ENCODE assay signal across 9 mouse cellular contexts in the genomic region with DNA sequence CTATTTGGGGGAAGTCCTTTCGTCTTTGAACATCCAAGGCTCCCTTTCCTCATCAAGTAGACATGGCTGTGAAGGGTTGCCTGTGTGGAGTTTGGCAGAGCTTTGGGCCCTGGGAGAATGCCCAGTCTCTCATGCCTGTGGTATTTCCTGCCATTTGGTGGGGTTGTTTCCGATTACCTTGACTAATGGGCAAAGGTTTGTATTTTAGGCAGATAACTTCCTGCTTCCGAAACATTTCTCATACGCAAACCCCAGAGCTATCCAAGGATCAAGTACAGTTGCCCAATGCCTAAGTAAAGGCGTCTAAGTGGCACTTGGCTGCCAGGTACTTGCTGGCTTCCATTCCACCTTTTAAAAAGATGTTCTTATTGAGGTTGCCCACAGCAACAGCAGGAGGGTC.
DNase-seq lines count a peak whose midpoint lies in the region; ATAC-seq and TF ChIP-seq lines count a peak whose summit lies in the region.
"Had no signal": no experiment of that assay in that cellular context is flagged by ENCODE, and none has a peak within 500 bp of the region (broad histone marks: within the 10 kb centered on the region; RNA-seq: fewer than 3 reads in every experiment).

No protein-coding gene starts in this region.

- no peak for ATAC-seq in hindbrain, embryonic 13.5 days (ENCODE audit: low FRiP score)
- ATAC-seq in hindbrain, embryonic 14.5 days (ENCODE audit: low FRiP score) = no peak
- ATAC-seq in limb, embryonic 14.5 days (ENCODE audit: low FRiP score, low read depth) = no peak

- H3K27me3 ChIP-seq in hindbrain, embryonic 13.5 days = no peaks in the 10 kb centered on the region
- H3K27me3 ChIP-seq in hindbrain, embryonic 14.5 days (ENCODE audit: control insufficient read depth, insufficient read depth, low read length) = no peaks in the 10 kb centered on the region
- no peaks in the 10 kb centered on the region for H3K27me3 ChIP-seq in limb, embryonic 14.5 days (ENCODE audit: control insufficient read depth, insufficient read depth, low read length)
- H3K27me3 ChIP-seq: liver, embryonic 13.5 days had no signal

- 0 out of 2 replicates have a peak overlapping the region, but pooled peaks have one; percentile 29 for H3K9ac ChIP-seq in hindbrain, embryonic 13.5 days
- no peak overlapping the region for H3K9ac ChIP-seq in hindbrain, embryonic 14.5 days
- no peak overlapping the region for H3K9ac ChIP-seq in limb, embryonic 14.5 days (ENCODE audit: low read depth, low read length, severe bottlenecking)
- H3K9ac ChIP-seq: liver, embryonic 13.5 days had no signal

- no peak overlapping the region for H3K4me2 ChIP-seq in hindbrain, embryonic 13.5 days
- no peak overlapping the region for H3K4me2 ChIP-seq in hindbrain, embryonic 14.5 days (replicated peaks)
- no peak overlapping the region for H3K4me2 ChIP-seq in limb, embryonic 14.5 days (replicated peaks; ENCODE audit: low read depth, low read length, severe bottlenecking)
- H3K4me2 ChIP-seq: liver, embryonic 13.5 days had no signal

- no peaks in the 10 kb centered on the region for H3K9me3 ChIP-seq in hindbrain, embryonic 13.5 days
- no peaks in the 10 kb centered on the region for H3K9me3 ChIP-seq in hindbrain, embryonic 14.5 days (ENCODE audit: control insufficient read depth, low read length)
- no peaks in the 10 kb centered on the region for H3K9me3 ChIP-seq in limb, embryonic 14.5 days (ENCODE audit: control insufficient read depth, low read length)
- H3K9me3 ChIP-seq: liver, embryonic 13.5 days had no signal

- WGBS in hindbrain, embryonic 13.5 days = 78% methylated on average over 5 of the region's 5 CpGs
- 79% methylated on average over 5 of the region's 5 CpGs for WGBS in hindbrain, embryonic 14.5 days
- 39% methylated on average over 5 of the region's 5 CpGs for WGBS in limb, embryonic 14.5 days

- DNase-seq in hindbrain, embryonic 14.5 days (ENCODE audit: low spot score) = no peak
- peak; percentile 40 for DNase-seq in cerebellum, adult 8-10 months
- peak; percentile 51 to 62 for DNase-seq in heart, adult 9 months (ENCODE audit: low spot score in 2 of 2)
- peak; percentile 43 for DNase-seq in limb, embryonic 14.5 days (ENCODE audit: low spot score)
- no peak for DNase-seq in frontal cortex, adult 2 months (ENCODE audit: extremely low spot score in 1 of 2, low spot score in 1 of 2)
- no peak for DNase-seq in right cerebral cortex, postnatal 36 days (ENCODE audit: low spot score in 2 of 2)
- no peak for DNase-seq in layer of hippocampus, adult 9-11 months
- DNase-seq: liver, embryonic 13.5 days had no signal

- no peak overlapping the region for H3K27ac ChIP-seq in hindbrain, embryonic 13.5 days
- no peak overlapping the region for H3K27ac ChIP-seq in hindbrain, embryonic 14.5 days
- no peak overlapping the region for H3K27ac ChIP-seq in limb, embryonic 14.5 days (replicated peaks; ENCODE audit: low read depth, low read length)
- H3K27ac ChIP-seq: liver, embryonic 13.5 days had no signal

- H3K4me3 ChIP-seq in hindbrain, embryonic 13.5 days = no peak overlapping the region
- H3K4me3 ChIP-seq in hindbrain, embryonic 14.5 days (replicated peaks; ENCODE audit: low read length) = no peak overlapping the region
- H3K4me3 ChIP-seq in limb, embryonic 14.5 days (replicated peaks; ENCODE audit: low read length) = no peak overlapping the region
- H3K4me3 ChIP-seq: liver, embryonic 13.5 days had no signal

- H3K4me1 ChIP-seq in hindbrain, embryonic 13.5 days (replicated peaks) = peaks cover 57% of the 10 kb centered on the region
- peaks cover 24% of the 10 kb centered on the region for H3K4me1 ChIP-seq in hindbrain, embryonic 14.5 days (replicated peaks; ENCODE audit: control insufficient read depth, insufficient read depth, low read length)
- H3K4me1 ChIP-seq in limb, embryonic 14.5 days (ENCODE audit: control insufficient read depth, insufficient read depth, low read length) = peaks cover 25% of the 10 kb centered on the region

- TF ChIP-seq POLR2A in limb, embryonic 14.5 days (IDR thresholded peaks at IDR 0.05; ENCODE audit: borderline replicate concordance, extremely low read depth, insufficient read depth, insufficient read length) = no peak

- no peaks in the 10 kb centered on the region for H3K36me3 ChIP-seq in hindbrain, embryonic 13.5 days
- H3K36me3 ChIP-seq in hindbrain, embryonic 14.5 days (replicated peaks; ENCODE audit: control insufficient read depth, insufficient read depth) = no peaks in the 10 kb centered on the region
- no peaks in the 10 kb centered on the region for H3K36me3 ChIP-seq in limb, embryonic 14.5 days (ENCODE audit: control insufficient read depth, insufficient read depth, low read length)
- H3K36me3 ChIP-seq: liver, embryonic 13.5 days had no signal

Comparison
In these comparisons a context has a peak if more than half of its experiments do, and no peak if none do; other contexts are left out.
1. DNase-seq: peak in cerebellum, adult 8-10 months (single experiment), heart, adult 9 months (2 of 2) and limb, embryonic 14.5 days (single experiment); none in hindbrain, embryonic 14.5 days (single experiment), frontal cortex, adult 2 months (0 of 2), right cerebral cortex, postnatal 36 days (0 of 2) and layer of hippocampus, adult 9-11 months (single experiment).